Mouse (Mus musculus): Measurements from ENCODE around the gene Muc13. TPM values are rescaled to one million over a fixed set of nuclear protein-coding genes. Genes with fewer than 3 reads are reported as not detected.

Muc13 gene
- total and polyA plus RNA-seq, 3 experiments = 0.33 TPM; not detected in 2

GRCm38 (mm10) chr16:33782729-33783091, 11.1 kb upstream of the Muc13 start:
- intact Hi-C loops (cut with DNase I) = no loop called here
- no peak for DNase-seq
- H3K9ac ChIP-seq (ENCODE audit: low read depth, low read length) = no peak overlapping the region
- H3K4me1 ChIP-seq (ENCODE audit: control insufficient read depth, insufficient read depth, low read length) = peaks cover 6% of the 10 kb centered on the region
- H3K79me2 ChIP-seq (replicated peaks; ENCODE audit: control insufficient read depth, insufficient read depth, low read length) = no peaks in the 10 kb centered on the region
- H3K36me3 ChIP-seq (ENCODE audit: control insufficient read depth, insufficient read depth, low read length) = no peaks in the 10 kb centered on the region
- no peak overlapping the region for H3K27ac ChIP-seq
- no peaks in the 10 kb centered on the region for H3K27me3 ChIP-seq (ENCODE audit: control insufficient read depth, insufficient read depth, low read length)
- no peak for TF ChIP-seq POLR2A (IDR thresholded peaks at IDR 0.05; ENCODE audit: insufficient read depth, low read depth, low read length)
- no peak for TF ChIP-seq CTCF (IDR thresholded peaks at IDR 0.05)
- no peak for TF ChIP-seq EP300 (IDR thresholded peaks at IDR 0.05; ENCODE audit: insufficient read depth, low read depth, low read length)
- no peak overlapping the region for H3K4me3 ChIP-seq
- 88% methylated on average over 1 of the region's 1 CpGs for WGBS

DNA sequence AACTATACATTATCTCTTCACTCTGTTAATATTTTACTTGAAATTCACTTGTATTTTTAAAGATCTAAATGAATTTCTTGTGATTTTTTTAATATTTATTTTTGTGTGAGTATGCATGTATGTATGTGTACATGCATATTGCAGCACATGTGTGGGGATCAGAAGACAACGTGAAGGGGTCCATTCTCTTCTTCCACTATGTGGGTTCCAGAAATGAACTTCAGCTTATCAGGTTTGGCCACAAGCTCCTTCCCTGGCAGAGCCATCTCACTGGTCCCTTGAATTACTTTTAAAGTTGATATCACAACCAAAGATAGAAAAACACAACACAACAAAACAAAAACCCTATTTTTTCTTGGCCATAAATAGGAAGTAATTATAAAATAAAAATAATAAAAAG, 9.3 kb upstream of the Muc13 start:
- no peak for TF ChIP-seq POLR2A (IDR thresholded peaks at IDR 0.05; ENCODE audit: insufficient read depth, low read depth, low read length)
- no peak for TF ChIP-seq EP300 (IDR thresholded peaks at IDR 0.05; ENCODE audit: insufficient read depth, low read depth, low read length)
- no peak for TF ChIP-seq CTCF (IDR thresholded peaks at IDR 0.05)

DNA sequence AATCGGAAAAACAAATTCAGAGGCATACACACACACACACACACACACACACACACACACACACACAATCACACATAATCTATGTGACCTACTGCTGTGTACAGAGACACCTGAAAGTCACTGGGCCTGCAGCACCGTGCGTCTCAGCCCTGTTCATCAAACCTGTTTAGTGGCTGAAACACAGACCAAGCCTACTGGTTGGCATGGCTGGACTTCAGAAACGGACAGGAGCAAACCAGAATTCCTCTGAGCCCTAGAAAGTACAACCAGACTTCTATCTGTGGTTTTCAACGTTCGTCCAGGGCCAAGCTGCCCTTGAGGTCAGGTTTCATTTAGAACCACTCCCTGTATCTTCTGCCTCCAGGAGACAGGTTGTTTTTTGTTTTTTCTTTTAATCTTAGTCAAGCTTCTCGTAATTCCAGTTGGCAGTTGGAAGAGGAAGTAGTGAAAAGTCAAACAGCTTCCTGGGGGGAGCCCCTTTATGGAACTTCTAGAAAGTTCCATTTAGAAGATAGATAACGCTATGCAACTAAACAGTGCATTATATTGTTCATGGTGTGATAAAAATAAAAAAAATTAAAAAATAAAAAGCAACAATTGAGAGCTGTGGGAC, 8.6 kb upstream of the Muc13 start:
- 56% methylated on average over 8 of the region's 8 CpGs for WGBS
- TF ChIP-seq EP300 (IDR thresholded peaks at IDR 0.05; ENCODE audit: insufficient read depth, low read depth, low read length) (no peak), CTCF (IDR thresholded peaks at IDR 0.05) (no peak), POLR2A (IDR thresholded peaks at IDR 0.05; ENCODE audit: insufficient read depth, low read depth, low read length) (no peak)
- peaks cover 6% of the 10 kb centered on the region for H3K4me1 ChIP-seq (ENCODE audit: control insufficient read depth, insufficient read depth, low read length)
- H3K36me3 ChIP-seq (ENCODE audit: control insufficient read depth, insufficient read depth, low read length) = no peaks in the 10 kb centered on the region
- intact Hi-C loops (cut with DNase I) = no loop called here
- no peak overlapping the region for H3K27ac ChIP-seq
- no peak for DNase-seq
- H3K4me3 ChIP-seq = no peak overlapping the region
- H3K27me3 ChIP-seq (ENCODE audit: control insufficient read depth, insufficient read depth, low read length) = no peaks in the 10 kb centered on the region
- H3K9ac ChIP-seq (ENCODE audit: low read depth, low read length) = no peak overlapping the region
- no peaks in the 10 kb centered on the region for H3K79me2 ChIP-seq (replicated peaks; ENCODE audit: control insufficient read depth, insufficient read depth, low read length)

More for the DNA sequence above, 9.3 kb upstream of the Muc13 start:
- no peak overlapping the region for H3K4me3 ChIP-seq
- H3K9ac ChIP-seq (ENCODE audit: low read depth, low read length) = no peak overlapping the region
- no peaks in the 10 kb centered on the region for H3K27me3 ChIP-seq (ENCODE audit: control insufficient read depth, insufficient read depth, low read length)
- 87% methylated on average over 1 of the region's 1 CpGs for WGBS
- H3K27ac ChIP-seq = no peak overlapping the region
- DNase-seq = no peak
- H3K4me1 ChIP-seq (ENCODE audit: control insufficient read depth, insufficient read depth, low read length) = peaks cover 6% of the 10 kb centered on the region
- intact Hi-C loops (cut with DNase I) = no loop called here
- H3K79me2 ChIP-seq (replicated peaks; ENCODE audit: control insufficient read depth, insufficient read depth, low read length) = no peaks in the 10 kb centered on the region
- no peaks in the 10 kb centered on the region for H3K36me3 ChIP-seq (ENCODE audit: control insufficient read depth, insufficient read depth, low read length)

DNA sequence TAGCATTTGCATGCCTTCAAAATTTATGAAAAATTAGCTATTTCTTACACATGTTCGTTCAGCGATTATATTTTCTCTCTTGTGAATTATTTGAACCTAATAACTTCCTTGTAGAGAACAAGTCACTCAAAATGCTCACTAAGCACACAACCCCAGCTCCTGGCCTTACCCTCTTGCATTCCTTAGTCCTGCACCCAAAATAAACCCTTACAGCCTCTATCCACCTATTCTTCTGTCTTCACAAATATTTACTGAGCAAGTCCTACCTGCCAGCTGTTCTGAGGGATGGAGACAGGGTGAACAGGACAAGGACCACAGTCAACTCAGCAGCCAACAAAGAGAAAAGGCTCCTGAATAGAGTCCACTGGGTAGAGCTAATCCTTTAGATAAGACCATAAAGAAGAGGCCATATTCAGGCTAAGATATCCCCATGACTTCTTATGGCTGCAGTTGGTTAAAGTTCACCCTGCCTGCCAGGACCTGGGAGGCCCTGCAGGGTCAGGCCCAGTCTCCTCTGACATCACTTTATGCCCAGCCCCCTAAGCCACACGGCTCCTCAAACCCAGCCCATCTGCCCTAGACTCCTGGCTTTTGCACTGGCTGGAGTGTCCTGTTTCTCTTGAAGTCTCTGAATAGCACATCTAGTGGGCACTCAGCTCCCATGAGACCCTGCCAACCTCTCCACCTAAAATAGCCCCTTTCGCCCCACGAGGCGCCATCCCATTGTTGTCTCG, 7.0 kb upstream of the Muc13 start:
- 51% methylated on average over 7 of the region's 7 CpGs for WGBS
- no peak for TF ChIP-seq EP300 (IDR thresholded peaks at IDR 0.05; ENCODE audit: insufficient read depth, low read depth, low read length)
- TF ChIP-seq POLR2A (IDR thresholded peaks at IDR 0.05; ENCODE audit: insufficient read depth, low read depth, low read length) = no peak
- TF ChIP-seq CTCF (IDR thresholded peaks at IDR 0.05) = no peak
- intact Hi-C loops (cut with DNase I) = no loop called here

GRCm38 (mm10) chr16:33795106-33795505, 1.3 kb downstream of the Muc13 start:
- no peaks in the 10 kb centered on the region for H3K79me2 ChIP-seq (replicated peaks; ENCODE audit: control insufficient read depth, insufficient read depth, low read length)
- H3K4me1 ChIP-seq (ENCODE audit: control insufficient read depth, insufficient read depth, low read length) = no peaks in the 10 kb centered on the region; the same call in 1 of the 2 replicates
- no peaks in the 10 kb centered on the region for H3K27me3 ChIP-seq (ENCODE audit: control insufficient read depth, insufficient read depth, low read length)
- no peak overlapping the region for H3K9ac ChIP-seq (ENCODE audit: low read depth, low read length)
- TF ChIP-seq POLR2A (IDR thresholded peaks at IDR 0.05; ENCODE audit: insufficient read depth, low read depth, low read length) (no peak), CTCF (IDR thresholded peaks at IDR 0.05) (no peak), EP300 (IDR thresholded peaks at IDR 0.05; ENCODE audit: insufficient read depth, low read depth, low read length) (no peak)
- DNase-seq = no peak
- no peak overlapping the region for H3K4me3 ChIP-seq
- 78% methylated on average over 4 of the region's 4 CpGs for WGBS
- no peak overlapping the region for H3K27ac ChIP-seq
- no peaks in the 10 kb centered on the region for H3K36me3 ChIP-seq (ENCODE audit: control insufficient read depth, insufficient read depth, low read length)
- intact Hi-C loops (cut with DNase I) = loop anchor here (5.0 kb wide), 2 partner anchors 48 to 233 kb away; no protein-coding TSS in a partner anchor

More for the DNA sequence above, 7.0 kb upstream of the Muc13 start:
- Histone ChIP-seq H3K27me3 (ENCODE audit: control insufficient read depth, insufficient read depth, low read length) (no peaks in the 10 kb centered on the region), H3K4me3 (no peak overlapping the region), H3K79me2 (replicated peaks; ENCODE audit: control insufficient read depth, insufficient read depth, low read length) (no peaks in the 10 kb centered on the region), H3K27ac (no peak overlapping the region), H3K4me1 (ENCODE audit: control insufficient read depth, insufficient read depth, low read length) (peaks cover 6% of the 10 kb centered on the region), H3K9ac (ENCODE audit: low read depth, low read length) (no peak overlapping the region), H3K36me3 (ENCODE audit: control insufficient read depth, insufficient read depth, low read length) (no peaks in the 10 kb centered on the region)
- DNase-seq = no peak

DNA sequence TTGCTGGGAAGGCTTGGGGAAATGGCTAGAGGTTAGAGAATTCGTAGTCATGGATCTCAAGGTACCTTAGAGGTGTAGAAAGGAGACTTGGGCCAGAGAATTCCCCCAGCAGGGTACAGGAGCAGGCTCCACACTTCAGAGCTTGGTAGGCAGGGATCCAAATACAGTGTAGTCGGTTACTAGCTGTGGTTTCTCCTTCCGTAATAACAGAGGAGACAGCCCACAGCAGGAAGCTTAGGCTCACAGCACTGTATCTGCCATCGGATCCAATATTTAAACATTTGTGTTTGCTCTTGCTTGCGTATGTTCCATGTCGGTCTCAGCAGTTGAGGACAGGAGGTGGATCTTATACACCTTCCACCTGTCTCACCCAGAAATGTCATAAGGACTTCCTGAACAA, 2.0 kb downstream of the Muc13 start:
- 77% methylated on average over 6 of the region's 6 CpGs for WGBS
- H3K36me3 ChIP-seq (ENCODE audit: control insufficient read depth, insufficient read depth, low read length) = no peaks in the 10 kb centered on the region
- intact Hi-C loops (cut with DNase I) = loop anchor here (5.0 kb wide), 2 partner anchors 49 to 234 kb away; no protein-coding TSS in a partner anchor
- no peaks in the 10 kb centered on the region for H3K27me3 ChIP-seq (ENCODE audit: control insufficient read depth, insufficient read depth, low read length)
- H3K4me3 ChIP-seq = no peak overlapping the region
- no peaks in the 10 kb centered on the region for H3K79me2 ChIP-seq (replicated peaks; ENCODE audit: control insufficient read depth, insufficient read depth, low read length)
- H3K9ac ChIP-seq (ENCODE audit: low read depth, low read length) = no peak overlapping the region
- no peaks in the 10 kb centered on the region; the same call in 1 of the 2 replicates for H3K4me1 ChIP-seq (ENCODE audit: control insufficient read depth, insufficient read depth, low read length)
- no peak overlapping the region for H3K27ac ChIP-seq
- no peak for TF ChIP-seq CTCF (IDR thresholded peaks at IDR 0.05)
- no peak for TF ChIP-seq EP300 (IDR thresholded peaks at IDR 0.05; ENCODE audit: insufficient read depth, low read depth, low read length)
- no peak for TF ChIP-seq POLR2A (IDR thresholded peaks at IDR 0.05; ENCODE audit: insufficient read depth, low read depth, low read length)
- no peak for DNase-seq
